Mouse (Mus musculus): Measurements from ENCODE around the gene Proz. TPM values are rescaled to one million over a fixed set of nuclear protein-coding genes. Genes with fewer than 3 reads are reported as not detected.

Gene Proz
- polyA plus RNA-seq, 1 experiment from 2014 or later, result 0.08 TPM

Other genes starting within 250 kb of the Proz start
- 14.8 and 17.6 TPM in 2 replicates for gene Mcf2l, start 187.1 kb upstream of the Proz start, polyA plus RNA-seq (2014; fragmentation: Nextera tagmentation; extraction: Ambion mirVana)
- gene F7, start 34.9 kb upstream of the Proz start, polyA plus RNA-seq (2014; fragmentation: Nextera tagmentation; extraction: Ambion mirVana), result not detected in 2 replicates
- 1.2 and 1.3 TPM in 2 replicates for gene F10, start 23.6 kb upstream of the Proz start, polyA plus RNA-seq (2014; fragmentation: Nextera tagmentation; extraction: Ambion mirVana)
- 50.1 and 50.2 TPM in 2 replicates for gene Pcid2, start 44.5 kb downstream of the Proz start, polyA plus RNA-seq (2014; fragmentation: Nextera tagmentation; extraction: Ambion mirVana)
- 106 and 114 TPM in 2 replicates for gene Cul4a, start 44.7 kb downstream of the Proz start, polyA plus RNA-seq (2014; fragmentation: Nextera tagmentation; extraction: Ambion mirVana)
- 264 and 265 TPM in 2 replicates for gene Lamp1, start 98.2 kb downstream of the Proz start, polyA plus RNA-seq (2014; fragmentation: Nextera tagmentation; extraction: Ambion mirVana)
- 13.5 and 14.5 TPM in 2 replicates for gene Grtp1, start 139.7 kb downstream of the Proz start, polyA plus RNA-seq (2014; fragmentation: Nextera tagmentation; extraction: Ambion mirVana)
- 0.46 and 1.1 TPM in 2 replicates for gene Adprhl1, start 193.2 kb downstream of the Proz start, polyA plus RNA-seq (2014; fragmentation: Nextera tagmentation; extraction: Ambion mirVana)
- 29.3 and 31.7 TPM in 2 replicates for gene Dcun1d2, start 227.2 kb downstream of the Proz start, polyA plus RNA-seq (2014; fragmentation: Nextera tagmentation; extraction: Ambion mirVana)
- 31.3 and 36.8 TPM in 2 replicates for gene Tmco3, start 227.3 kb downstream of the Proz start, polyA plus RNA-seq (2014; fragmentation: Nextera tagmentation; extraction: Ambion mirVana)